Mouse (Mus musculus) cerebellum, adult 2 months (tissue): Measurements from ENCODE around the gene Capzb.

Experiments
- CTCF ChIP-seq: fragments of 200-500 bp; IDR thresholded peaks from 2 replicates; pipeline ENCODE4 v1.5.1; 2011; ENCODE audit warnings: low read depth, mild to moderate bottlenecking, control low read depth, low read length, moderate library complexity, borderline replicate concordance; ENCODE audit not compliant: insufficient read depth
- POLR2A ChIP-seq: fragments of 200-500 bp; IDR thresholded peaks from 2 replicates; pipeline ENCODE4 v1.6.1; 2011; ENCODE audit warnings: low read length, control low read depth, borderline replicate concordance; ENCODE audit not compliant: insufficient read depth

- TF ChIP-seq POLR2A (no peak), CTCF (no peak)
Observed at GRCm38 (mm10) chr4:139165259-139165658, 27.4 kb upstream of the Capzb start.
